Mouse (Mus musculus): ENCODE measurements at regions not wholly inside any gene's neighbourhood (a gene's known extent, or its start where the extent isn't known, plus 50 kb on each side); places are given as distances from the start of the nearest gene placed in this dataset.
"Not testable (repeated sequence)": the region's sequence is repeated elsewhere in the genome, so short reads cannot be mapped to it uniquely, and the experiment has no call there.

DNA sequence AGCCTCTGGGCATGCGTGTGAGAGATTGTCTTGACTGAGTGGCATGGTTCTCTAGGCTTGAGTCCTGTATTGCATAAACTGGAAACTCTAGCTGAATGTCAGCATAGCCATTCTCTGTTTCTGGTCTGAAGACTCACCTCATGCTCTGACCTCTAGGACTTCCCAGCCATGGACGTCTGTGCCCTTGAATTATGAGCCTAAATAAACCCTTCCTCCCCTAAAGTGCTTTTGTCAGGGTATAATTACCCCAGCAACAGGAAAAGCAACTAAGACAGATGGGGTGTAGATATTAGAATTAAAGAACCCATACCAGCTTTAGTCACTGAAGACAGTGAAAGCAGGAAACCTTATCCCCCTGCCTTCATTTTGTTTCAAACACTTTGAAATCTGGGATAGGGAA lies 253.3 kb downstream of the Tpbg start:
- no peak overlapping the region for H3K9ac ChIP-seq
- no peak overlapping the region for H3K4me3 ChIP-seq (replicated peaks)
- H3K36me3 ChIP-seq, result no peaks in the 10 kb centered on the region
- H3K4me1 ChIP-seq (replicated peaks), result no peaks in the 10 kb centered on the region
- WGBS (ENCODE audit: insufficient replicate concordance), result 49% methylated on average over 2 of the region's 2 CpGs
- no peak overlapping the region for H3K4me2 ChIP-seq
- no peak for DNase-seq
- no peaks in the 10 kb centered on the region for H3K27me3 ChIP-seq
- no peak overlapping the region for H3K27ac ChIP-seq
- no peak for ATAC-seq (ENCODE audit: low read depth)
- no peaks in the 10 kb centered on the region for H3K9me3 ChIP-seq (replicated peaks)

- no peak overlapping the region for H3K4me3 ChIP-seq (replicated peaks)
- no peak overlapping the region for H3K27ac ChIP-seq
- DNase-seq (no peak), ATAC-seq (ENCODE audit: low read depth) (no peak)
- H3K27me3 ChIP-seq, result no peaks in the 10 kb centered on the region
- H3K4me2 ChIP-seq, result no peak overlapping the region
- no peak overlapping the region for H3K9ac ChIP-seq
- H3K4me1 ChIP-seq (replicated peaks), result no peaks in the 10 kb centered on the region
- 45% methylated on average over 1 of the region's 1 CpGs for WGBS (ENCODE audit: insufficient replicate concordance)
- H3K9me3 ChIP-seq (replicated peaks), result no peaks in the 10 kb centered on the region
- H3K36me3 ChIP-seq, result no peaks in the 10 kb centered on the region
Observed at GRCm38 (mm10) chr9:86096246-86096645, 254.1 kb downstream of the Tpbg start.

DNA sequence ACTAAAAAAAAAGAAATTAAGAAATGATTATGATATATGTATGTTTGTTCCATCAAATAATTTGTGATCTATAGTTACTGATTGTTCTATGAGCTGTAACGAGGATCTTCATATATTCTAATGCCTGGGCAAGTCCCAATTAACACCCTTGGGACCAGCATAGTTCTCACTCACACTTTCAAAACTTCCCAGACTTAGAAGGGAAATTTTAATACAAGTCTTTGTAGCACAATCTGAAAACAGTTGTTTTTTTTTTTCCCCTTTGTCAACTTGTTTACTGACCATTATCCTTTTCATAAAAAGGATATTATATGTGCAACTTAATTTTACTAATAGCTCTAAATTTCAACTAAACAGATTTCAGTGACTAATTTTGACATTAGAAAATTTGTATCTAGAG lies 257.1 kb downstream of the Tpbg start:
- H3K27ac ChIP-seq, result no peak overlapping the region
- H3K9me3 ChIP-seq (replicated peaks), result no peaks in the 10 kb centered on the region
- H3K4me2 ChIP-seq, result no peak overlapping the region
- no peak overlapping the region for H3K9ac ChIP-seq
- WGBS (ENCODE audit: insufficient replicate concordance), result 58% methylated on average over 1 of the region's 1 CpGs
- H3K36me3 ChIP-seq, result no peaks in the 10 kb centered on the region
- no peak overlapping the region for H3K4me3 ChIP-seq (replicated peaks)
- H3K4me1 ChIP-seq (replicated peaks), result no peaks in the 10 kb centered on the region
- no peaks in the 10 kb centered on the region for H3K27me3 ChIP-seq
- ATAC-seq (ENCODE audit: low read depth) (no peak), DNase-seq (no peak)

DNA sequence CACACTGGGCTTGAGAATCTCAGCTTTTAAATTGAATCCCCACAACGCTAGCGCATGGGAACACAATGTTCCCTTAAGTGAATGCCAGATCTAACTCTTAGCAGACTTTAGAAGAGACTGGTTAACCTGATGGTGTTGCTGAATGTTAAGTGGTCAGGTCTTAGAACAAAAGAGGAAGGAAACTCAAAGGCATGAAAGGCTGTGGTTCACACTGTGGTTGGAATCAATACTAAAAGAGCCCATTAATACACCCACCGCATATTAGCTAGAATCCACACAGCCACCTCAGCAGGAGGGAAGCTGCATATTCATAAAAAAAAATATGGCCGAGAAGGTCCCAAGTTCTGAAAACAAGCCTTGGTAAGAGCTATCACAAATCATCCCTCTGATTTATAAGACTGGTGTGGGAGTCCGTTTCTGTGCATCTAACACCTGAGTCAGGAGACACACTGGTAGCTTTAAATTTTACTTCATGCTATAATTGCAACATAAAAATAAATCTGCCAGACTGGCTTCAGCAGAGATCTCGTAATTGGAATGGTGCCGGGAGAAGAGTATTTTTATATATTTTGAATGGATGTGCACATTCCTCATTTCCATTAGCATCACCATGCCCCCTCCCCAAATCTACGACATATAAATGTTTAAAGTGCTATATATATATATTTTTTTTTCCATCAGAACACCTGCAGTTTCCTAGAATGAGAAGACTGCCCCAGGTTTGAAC lies 259.3 kb downstream of the Tpbg start:
- H3K27me3 ChIP-seq, result no peaks in the 10 kb centered on the region
- H3K9me3 ChIP-seq (replicated peaks), result no peaks in the 10 kb centered on the region
- ATAC-seq (ENCODE audit: low read depth) (no peak), DNase-seq (no peak)
- no peaks in the 10 kb centered on the region for H3K36me3 ChIP-seq
- no peak overlapping the region for H3K9ac ChIP-seq
- no peaks in the 10 kb centered on the region for H3K4me1 ChIP-seq (replicated peaks)
- 53% methylated on average over 8 of the region's 8 CpGs for WGBS (ENCODE audit: insufficient replicate concordance)
- no peak overlapping the region for H3K4me3 ChIP-seq (replicated peaks)
- no peak overlapping the region for H3K27ac ChIP-seq
- H3K4me2 ChIP-seq, result no peak overlapping the region

DNA sequence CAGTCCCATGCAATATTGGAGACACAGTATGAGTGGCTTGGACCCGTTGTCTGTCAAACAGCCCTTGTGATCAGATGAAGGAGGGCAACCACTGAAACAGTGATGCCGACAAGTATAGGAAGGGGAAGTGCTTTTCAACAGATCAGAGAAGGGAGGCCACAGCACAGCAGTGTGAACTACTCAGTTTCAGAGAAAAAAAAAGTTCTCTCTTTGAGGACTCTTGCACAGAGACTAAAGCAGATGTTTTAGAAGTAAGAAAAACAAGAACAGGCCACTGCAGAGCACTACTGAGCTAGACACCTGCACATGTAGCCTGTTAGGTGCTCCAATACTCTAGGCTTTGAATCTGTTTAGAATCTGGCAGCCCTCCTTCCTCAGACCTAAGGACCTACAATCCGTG lies 261.4 kb downstream of the Tpbg start:
- ATAC-seq (ENCODE audit: low read depth) (no peak), DNase-seq (no peak)
- WGBS (ENCODE audit: insufficient replicate concordance), result 24% methylated on average over 3 of the region's 3 CpGs
- no peaks in the 10 kb centered on the region for H3K36me3 ChIP-seq
- H3K27ac ChIP-seq, result no peak overlapping the region
- H3K9me3 ChIP-seq (replicated peaks), result no peaks in the 10 kb centered on the region
- H3K9ac ChIP-seq, result no peak overlapping the region
- no peaks in the 10 kb centered on the region for H3K4me1 ChIP-seq (replicated peaks)
- no peaks in the 10 kb centered on the region for H3K27me3 ChIP-seq
- no peak overlapping the region for H3K4me2 ChIP-seq
- H3K4me3 ChIP-seq (replicated peaks), result no peak overlapping the region

- WGBS (ENCODE audit: insufficient replicate concordance), result 31% methylated on average over 3 of the region's 3 CpGs
- Histone ChIP-seq H3K9ac (no peak overlapping the region), H3K4me1 (replicated peaks) (no peaks in the 10 kb centered on the region), H3K9me3 (replicated peaks) (no peaks in the 10 kb centered on the region), H3K4me2 (no peak overlapping the region), H3K27ac (no peak overlapping the region), H3K4me3 (replicated peaks) (no peak overlapping the region), H3K27me3 (no peaks in the 10 kb centered on the region), H3K36me3 (no peaks in the 10 kb centered on the region)
- DNase-seq (no peak), ATAC-seq (ENCODE audit: low read depth) (no peak)
Observed at GRCm38 (mm10) chr9:86104664-86105063, 262.5 kb downstream of the Tpbg start.

DNA sequence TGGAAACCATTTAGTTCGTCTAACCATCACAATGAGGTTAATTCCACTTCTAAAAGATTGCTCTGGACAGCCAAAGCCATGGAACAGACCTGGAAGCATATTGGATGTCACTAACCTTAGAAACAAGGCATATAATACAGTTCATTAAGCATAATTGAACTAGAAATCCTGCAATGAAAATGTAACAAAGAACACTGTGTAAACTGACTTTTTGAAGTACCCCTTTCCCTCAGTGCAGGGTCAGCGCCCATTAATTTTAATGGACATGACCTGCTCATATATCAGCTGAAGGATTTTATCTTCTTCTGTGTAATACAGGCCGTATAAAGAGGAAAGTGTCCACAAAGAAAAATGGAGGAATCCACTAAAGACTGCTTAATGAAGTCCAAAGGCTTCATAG lies 263.7 kb downstream of the Tpbg start:
- Histone ChIP-seq H3K4me3 (replicated peaks) (no peak overlapping the region), H3K27ac (no peak overlapping the region), H3K4me1 (replicated peaks) (no peaks in the 10 kb centered on the region), H3K36me3 (no peaks in the 10 kb centered on the region), H3K9ac (no peak overlapping the region), H3K27me3 (no peaks in the 10 kb centered on the region), H3K4me2 (no peak overlapping the region), H3K9me3 (replicated peaks) (no peaks in the 10 kb centered on the region)
- 55% methylated on average over 3 of the region's 3 CpGs for WGBS (ENCODE audit: insufficient replicate concordance)
- no peak for DNase-seq
- ATAC-seq (ENCODE audit: low read depth), result no peak

GRCm38 (mm10) chr9:86109906-86110305 lies 267.7 kb downstream of the Tpbg start:
- H3K4me3 ChIP-seq (replicated peaks), result no peak overlapping the region
- H3K27ac ChIP-seq, result no peak overlapping the region
- no peaks in the 10 kb centered on the region for H3K9me3 ChIP-seq (replicated peaks)
- ATAC-seq (ENCODE audit: low read depth) (no peak), DNase-seq (no peak)
- H3K36me3 ChIP-seq, result no peaks in the 10 kb centered on the region
- H3K4me1 ChIP-seq (replicated peaks), result no peaks in the 10 kb centered on the region
- 22% methylated on average over 1 of the region's 1 CpGs for WGBS (ENCODE audit: insufficient replicate concordance)
- H3K4me2 ChIP-seq, result no peak overlapping the region
- H3K27me3 ChIP-seq, result no peaks in the 10 kb centered on the region
- no peak overlapping the region for H3K9ac ChIP-seq

DNA sequence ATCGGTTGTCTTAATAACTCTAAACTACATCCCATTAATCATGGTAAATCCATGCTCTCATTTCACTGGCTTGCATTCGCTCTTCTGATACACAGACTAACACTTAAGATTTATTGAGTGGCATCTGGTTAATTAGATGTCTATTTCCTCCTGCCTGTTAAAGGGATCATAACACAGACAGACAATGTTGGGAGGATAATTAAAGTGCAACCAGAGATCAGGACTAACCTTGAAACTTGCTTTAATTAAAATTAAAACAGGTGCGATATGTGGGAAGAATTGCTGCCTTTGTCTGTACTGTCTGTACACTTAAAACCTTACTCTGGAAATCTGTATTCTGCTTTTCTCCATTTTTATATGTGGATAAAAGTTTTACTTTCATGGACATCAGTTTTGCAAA lies 277.2 kb downstream of the Tpbg start:
- Histone ChIP-seq H3K27ac (no peak overlapping the region), H3K36me3 (no peaks in the 10 kb centered on the region), H3K4me3 (replicated peaks) (no peak overlapping the region), H3K4me2 (no peak overlapping the region), H3K9ac (no peak overlapping the region), H3K9me3 (replicated peaks) (no peaks in the 10 kb centered on the region), H3K27me3 (no peaks in the 10 kb centered on the region), H3K4me1 (replicated peaks) (no peaks in the 10 kb centered on the region)
- DNase-seq (no peak), ATAC-seq (ENCODE audit: low read depth) (no peak)
- 75% methylated on average over 3 of the region's 3 CpGs for WGBS (ENCODE audit: insufficient replicate concordance)

- 73% methylated on average over 1 of the region's 1 CpGs for WGBS (ENCODE audit: insufficient replicate concordance)
- not testable (repeated sequence) for H3K4me2 ChIP-seq; H3K4me1 ChIP-seq (replicated peaks); H3K27ac ChIP-seq; H3K36me3 ChIP-seq; H3K9ac ChIP-seq; DNase-seq; H3K9me3 ChIP-seq (replicated peaks); H3K27me3 ChIP-seq; ATAC-seq (ENCODE audit: low read depth); H3K4me3 ChIP-seq (replicated peaks)
Observed at GRCm38 (mm10) chr9:86135617-86136016, 293.4 kb downstream of the Tpbg start.

GRCm38 (mm10) chr9:86145903-86146302 lies 303.7 kb downstream of the Tpbg start:
- ATAC-seq (ENCODE audit: low read depth), result no peak
- no peaks in the 10 kb centered on the region for H3K27me3 ChIP-seq

DNA sequence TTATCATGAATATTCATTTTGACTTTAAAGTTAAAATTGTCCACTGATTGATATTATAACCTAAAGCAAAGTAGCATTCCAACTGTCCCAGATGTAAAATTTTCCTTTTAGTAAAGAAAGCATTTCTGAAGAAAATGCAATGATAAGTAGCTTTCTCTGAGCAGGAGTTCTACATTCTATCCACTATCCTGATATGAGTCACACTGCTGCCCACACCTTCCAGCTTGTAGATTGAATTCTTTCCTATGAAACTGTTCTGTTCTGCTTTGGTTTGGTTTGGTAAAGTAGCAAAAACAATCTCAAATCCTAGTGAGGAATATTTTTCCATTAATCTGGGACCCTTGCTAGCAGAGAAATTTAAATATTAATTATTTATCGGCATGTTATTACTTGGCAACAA lies 304.4 kb downstream of the Ube2cbp start:
- Histone ChIP-seq H3K9me3 (replicated peaks) (no peaks in the 10 kb centered on the region), H3K9ac (no peak overlapping the region), H3K27ac (no peak overlapping the region), H3K4me1 (replicated peaks) (no peaks in the 10 kb centered on the region), H3K36me3 (no peaks in the 10 kb centered on the region), H3K4me2 (no peak overlapping the region), H3K4me3 (replicated peaks) (no peak overlapping the region), H3K27me3 (no peaks in the 10 kb centered on the region)
- 78% methylated on average over 1 of the region's 1 CpGs for WGBS (ENCODE audit: insufficient replicate concordance)
- ATAC-seq (ENCODE audit: low read depth) (no peak), DNase-seq (no peak)

More at GRCm38 (mm10) chr9:86145903-86146302, 303.7 kb downstream of the Tpbg start:
- Histone ChIP-seq H3K4me3 (replicated peaks) (no peak overlapping the region), H3K27ac (no peak overlapping the region), H3K36me3 (no peaks in the 10 kb centered on the region), H3K9me3 (replicated peaks) (no peaks in the 10 kb centered on the region), H3K9ac (no peak overlapping the region), H3K4me2 (no peak overlapping the region), H3K4me1 (replicated peaks) (no peaks in the 10 kb centered on the region)
- DNase-seq, result no peak
- WGBS (ENCODE audit: insufficient replicate concordance), result 65% methylated on average over 4 of the region's 4 CpGs

Data from liver, embryonic 13.5 days (tissue).